Mouse (Mus musculus): ENCODE measurements around the gene Art2b. TPM values are rescaled to one million over a fixed set of nuclear protein-coding genes. Genes with fewer than 3 reads are reported as not detected.
"Not testable (repeated sequence)": the region's sequence is repeated elsewhere in the genome, so short reads cannot be mapped to it uniquely, and the experiment has no call there.

Gene Art2b
- polyA plus RNA-seq, 1 experiment from 2014 or later = not detected

DNA sequence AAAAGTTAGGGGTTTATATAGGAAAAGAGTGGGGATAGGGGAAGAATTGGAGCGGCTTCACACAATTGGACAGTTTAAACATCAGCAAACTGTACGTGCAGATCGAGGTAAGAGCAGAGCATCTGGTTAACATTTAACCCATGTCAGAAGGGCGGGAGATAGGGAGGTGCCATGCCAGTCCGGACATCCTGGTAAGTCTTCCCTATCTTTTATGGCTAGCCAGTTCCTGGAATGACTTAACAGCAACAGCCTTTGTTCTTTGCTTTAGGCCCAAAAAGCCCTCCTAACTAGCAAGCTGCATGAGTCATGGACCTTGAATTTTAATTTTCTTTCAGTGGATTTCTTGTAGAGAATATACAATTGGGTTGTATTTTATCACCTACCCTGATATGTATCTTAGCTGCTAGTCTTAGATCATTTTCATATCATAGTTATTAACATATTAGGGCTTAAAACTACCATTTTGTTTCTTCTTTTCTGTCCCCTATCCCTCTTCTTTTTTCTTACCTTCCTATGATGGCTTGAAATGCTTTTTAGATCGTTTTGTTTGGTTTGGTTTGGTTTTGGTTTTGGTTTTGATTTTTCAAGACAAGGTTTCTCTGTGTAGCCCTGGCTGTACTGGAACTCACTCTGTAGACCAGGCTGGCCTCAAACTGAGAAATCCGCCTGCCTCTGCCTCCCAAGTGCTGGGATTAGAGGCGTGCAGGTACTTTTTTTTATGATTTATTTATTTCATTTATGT is 27.6 kb upstream of the Art2b start:
- not testable (repeated sequence) for H3K9ac ChIP-seq (replicated peaks); ATAC-seq; H3K4me1 ChIP-seq (replicated peaks); H3K4me2 ChIP-seq (replicated peaks); H3K27me3 ChIP-seq; H3K4me3 ChIP-seq (replicated peaks); H3K36me3 ChIP-seq; H3K9me3 ChIP-seq; H3K27ac ChIP-seq
- WGBS = 83% methylated on average over 8 of the region's 8 CpGs

DNA sequence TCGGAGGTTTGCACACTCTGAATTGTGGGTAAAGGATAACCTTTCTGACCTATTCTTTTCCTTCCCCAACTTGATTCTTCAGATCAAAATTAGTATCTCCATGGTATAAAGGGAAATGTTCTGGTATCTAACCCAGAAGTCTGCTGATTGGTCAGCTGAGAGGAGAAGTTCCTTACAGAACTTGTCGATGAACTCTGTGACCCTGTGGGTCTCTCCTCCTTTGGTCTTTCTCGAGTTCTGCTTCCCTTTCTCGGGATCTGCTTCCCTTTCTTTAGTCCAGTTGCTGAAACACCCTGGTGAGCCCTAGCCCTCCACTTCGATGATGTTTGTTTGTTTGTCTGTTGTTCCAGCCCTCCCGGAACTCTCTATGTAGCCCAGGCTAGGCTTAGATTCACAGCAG is 22.4 kb upstream of the Art2b start:
- Histone ChIP-seq H3K27me3 (no peaks in the 10 kb centered on the region), H3K4me2 (replicated peaks) (no peak overlapping the region), H3K9me3 (no peaks in the 10 kb centered on the region), H3K9ac (replicated peaks) (no peak overlapping the region), H3K36me3 (no peaks in the 10 kb centered on the region), H3K27ac (no peak overlapping the region), H3K4me3 (replicated peaks) (no peak overlapping the region), H3K4me1 (replicated peaks) (no peaks in the 10 kb centered on the region)
- WGBS = 77% methylated on average over 6 of the region's 6 CpGs
- ATAC-seq = no peak

DNA sequence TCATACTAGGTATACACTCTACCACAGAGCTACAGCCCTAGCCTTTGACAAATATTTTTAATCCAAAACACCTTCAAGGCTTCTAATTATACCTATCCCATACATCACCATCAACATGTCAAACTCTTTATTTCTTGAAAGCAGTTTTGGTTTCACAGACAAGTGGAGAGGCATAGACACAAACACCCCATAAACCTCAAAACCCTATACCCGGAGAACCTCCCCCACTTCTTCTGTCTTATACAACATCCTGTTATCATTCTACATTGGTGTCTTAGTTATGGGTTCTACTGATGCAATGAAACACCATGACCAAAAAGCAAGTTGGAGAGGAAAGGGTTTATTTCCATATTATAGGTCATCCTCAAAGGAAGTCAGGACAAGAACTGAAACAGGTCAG is 15.0 kb upstream of the Art2b start:
- Histone ChIP-seq H3K27ac (no peak overlapping the region), H3K4me3 (replicated peaks) (no peak overlapping the region), H3K36me3 (no peaks in the 10 kb centered on the region), H3K9me3 (no peaks in the 10 kb centered on the region), H3K27me3 (no peaks in the 10 kb centered on the region), H3K4me2 (replicated peaks) (no peak overlapping the region), H3K9ac (replicated peaks) (no peak overlapping the region), H3K4me1 (replicated peaks) (no peaks in the 10 kb centered on the region)
- no peak for ATAC-seq
- 97% methylated on average over 1 of the region's 1 CpGs for WGBS

DNA sequence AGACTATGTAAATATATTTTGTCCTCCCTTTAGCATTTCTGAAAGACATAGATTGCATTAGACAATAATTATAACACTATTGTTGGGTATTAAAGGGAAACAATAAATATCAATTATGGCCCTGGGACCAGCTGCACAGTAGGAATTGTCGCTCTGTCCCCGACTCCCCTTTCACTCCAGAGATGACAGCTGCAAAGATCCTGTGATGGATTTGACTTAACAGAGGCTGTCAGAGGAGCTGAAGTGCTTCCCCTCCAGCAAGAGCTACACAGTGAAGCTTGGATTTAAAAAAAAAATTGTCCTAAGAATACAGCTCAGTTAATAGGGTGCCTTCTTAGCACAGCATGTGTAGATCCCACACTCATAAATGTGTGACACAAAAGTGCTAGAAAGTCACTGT is 13.1 kb upstream of the Art2b start:
- WGBS = 42% methylated on average over 2 of the region's 2 CpGs
- Histone ChIP-seq H3K9me3 (no peaks in the 10 kb centered on the region), H3K4me3 (replicated peaks) (no peak overlapping the region), H3K27me3 (no peaks in the 10 kb centered on the region), H3K27ac (no peak overlapping the region), H3K4me2 (replicated peaks) (no peak overlapping the region), H3K9ac (replicated peaks) (no peak overlapping the region), H3K4me1 (replicated peaks) (no peaks in the 10 kb centered on the region), H3K36me3 (no peaks in the 10 kb centered on the region)
- ATAC-seq = no peak

DNA sequence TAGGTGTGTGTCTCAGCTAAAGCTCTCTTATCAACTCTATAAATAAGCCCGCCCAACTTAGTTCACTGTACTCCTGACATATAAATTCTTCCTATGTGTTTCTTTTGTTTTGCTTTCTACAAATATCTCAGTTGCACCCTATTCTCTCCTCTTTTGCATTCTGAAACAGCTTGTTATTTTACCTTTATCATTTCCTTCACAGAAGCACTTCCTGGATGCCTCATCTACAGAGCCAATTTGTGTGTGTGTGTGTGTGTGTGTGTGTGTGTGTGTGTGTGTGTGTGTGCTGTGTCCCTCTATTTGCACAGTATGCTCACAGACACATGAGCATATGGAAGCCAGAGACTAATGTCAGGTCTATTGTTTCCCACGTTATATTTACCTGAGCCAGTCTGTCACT is 9.6 kb upstream of the Art2b start:
- Histone ChIP-seq H3K27ac (no peak overlapping the region), H3K4me1 (replicated peaks) (no peaks in the 10 kb centered on the region), H3K9me3 (no peaks in the 10 kb centered on the region), H3K9ac (replicated peaks) (no peak overlapping the region), H3K4me3 (replicated peaks) (no peak overlapping the region), H3K36me3 (no peaks in the 10 kb centered on the region), H3K27me3 (no peaks in the 10 kb centered on the region), H3K4me2 (replicated peaks) (no peak overlapping the region)
- 83% methylated on average over 2 of the region's 2 CpGs for WGBS
- ATAC-seq = no peak

DNA sequence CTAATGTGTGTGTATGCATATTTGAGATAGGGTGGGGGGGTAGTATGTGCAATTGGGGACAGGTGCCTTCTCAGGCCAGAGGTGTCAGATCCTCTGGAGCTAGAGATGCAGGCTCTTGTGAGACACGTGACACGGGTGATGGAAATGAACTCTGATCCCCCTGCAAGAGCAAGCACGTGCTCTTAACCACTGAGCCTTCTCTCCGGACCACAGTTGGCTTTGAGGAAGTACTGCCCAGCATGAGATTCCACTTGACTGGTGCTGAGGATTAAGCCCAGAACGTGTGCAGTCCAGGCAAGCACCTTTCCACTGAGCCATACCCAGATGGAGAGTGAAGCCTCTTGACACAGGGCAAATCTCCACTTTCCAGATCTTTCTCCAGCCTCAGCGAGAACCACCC is 1.1 kb downstream of the Art2b start:
- H3K9ac ChIP-seq (replicated peaks); H3K4me2 ChIP-seq (replicated peaks); H3K36me3 ChIP-seq; H3K9me3 ChIP-seq; ATAC-seq; H3K27me3 ChIP-seq; H3K27ac ChIP-seq; H3K4me1 ChIP-seq (replicated peaks); H3K4me3 ChIP-seq (replicated peaks): not testable (repeated sequence)
- 64% methylated on average over 6 of the region's 6 CpGs for WGBS

DNA sequence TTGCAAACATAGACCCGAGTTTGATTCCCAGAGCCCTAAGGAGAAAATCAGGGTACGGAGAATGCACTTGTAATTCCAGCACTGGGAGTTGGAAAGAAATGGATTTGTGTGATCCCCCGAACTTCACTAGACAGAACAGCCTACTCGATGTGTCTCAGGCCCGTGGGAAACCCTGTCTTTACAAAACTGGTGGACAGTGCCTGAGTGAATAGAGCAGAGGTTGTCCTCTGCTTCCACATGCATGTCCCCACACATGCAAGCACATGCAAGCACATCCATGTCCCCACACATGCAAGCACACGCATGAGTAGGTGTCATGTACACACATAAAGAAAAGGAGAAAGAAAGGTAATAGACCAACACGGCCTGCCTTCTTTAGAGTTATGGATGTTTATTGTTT is 3.4 kb downstream of the Art2b start:
- 90% methylated on average over 7 of the region's 7 CpGs for WGBS
- no peak overlapping the region for H3K9ac ChIP-seq (replicated peaks)

DNA sequence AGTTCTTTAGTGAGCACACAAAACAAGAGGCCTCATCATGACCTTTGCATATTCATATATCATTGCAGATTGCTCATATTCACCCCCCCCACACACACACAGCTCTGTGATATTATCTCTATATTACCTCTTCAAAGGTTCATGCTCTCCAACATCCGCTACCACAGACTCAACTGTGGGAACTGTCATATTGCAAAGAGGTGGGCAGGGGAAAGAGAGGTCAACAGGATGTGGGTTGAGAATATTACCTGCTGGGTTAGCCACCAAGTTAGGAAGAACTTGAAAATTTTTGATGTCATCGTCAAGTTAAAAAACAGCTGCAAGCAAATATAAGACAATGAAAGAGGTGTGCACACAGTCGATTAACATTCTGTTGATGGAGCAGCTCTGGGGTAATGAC is 4.5 kb downstream of the Art2b start:
- 91% methylated on average over 3 of the region's 3 CpGs for WGBS
- not testable (repeated sequence) for H3K4me1 ChIP-seq (replicated peaks); H3K36me3 ChIP-seq; H3K27ac ChIP-seq; H3K9me3 ChIP-seq; H3K4me3 ChIP-seq (replicated peaks); H3K4me2 ChIP-seq (replicated peaks); H3K27me3 ChIP-seq; H3K9ac ChIP-seq (replicated peaks); ATAC-seq

More for the DNA sequence above, 3.4 kb downstream of the Art2b start:
- ATAC-seq = no peak
- Histone ChIP-seq H3K27me3 (no peaks in the 10 kb centered on the region), H3K36me3 (no peaks in the 10 kb centered on the region), H3K4me2 (replicated peaks) (no peak overlapping the region), H3K9me3 (no peaks in the 10 kb centered on the region), H3K4me1 (replicated peaks) (no peaks in the 10 kb centered on the region), H3K4me3 (replicated peaks) (no peak overlapping the region), H3K27ac (no peak overlapping the region)

DNA sequence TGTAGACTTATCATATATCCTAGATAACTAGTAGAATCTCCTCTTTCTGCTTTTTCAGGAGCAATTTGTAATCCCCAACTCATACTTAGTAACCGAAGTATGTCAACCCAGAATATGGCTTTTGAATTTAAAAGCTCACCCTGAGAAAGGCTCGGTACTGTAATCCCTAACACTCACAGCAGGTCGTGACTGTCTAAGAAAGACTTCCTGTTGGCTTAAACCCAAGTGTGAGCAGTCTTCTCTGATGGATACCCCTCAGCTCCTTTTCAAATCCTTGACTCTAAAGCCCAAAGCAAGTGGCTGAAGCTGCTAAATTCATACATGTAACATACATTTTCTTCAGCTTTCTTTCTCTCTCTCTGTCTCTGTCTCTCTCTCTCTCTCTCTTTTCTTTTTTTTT is 11.0 kb downstream of the Art2b start:
- H3K4me1 ChIP-seq (replicated peaks) = no peaks in the 10 kb centered on the region
- no peak overlapping the region for H3K27ac ChIP-seq
- no peaks in the 10 kb centered on the region for H3K9me3 ChIP-seq
- ATAC-seq = no peak
- no peaks in the 10 kb centered on the region for H3K36me3 ChIP-seq
- H3K9ac ChIP-seq (replicated peaks) = no peak overlapping the region
- 63% methylated on average over 3 of the region's 3 CpGs for WGBS
- H3K27me3 ChIP-seq = no peaks in the 10 kb centered on the region
- no peak overlapping the region for H3K4me3 ChIP-seq (replicated peaks)
- H3K4me2 ChIP-seq (replicated peaks) = no peak overlapping the region

DNA sequence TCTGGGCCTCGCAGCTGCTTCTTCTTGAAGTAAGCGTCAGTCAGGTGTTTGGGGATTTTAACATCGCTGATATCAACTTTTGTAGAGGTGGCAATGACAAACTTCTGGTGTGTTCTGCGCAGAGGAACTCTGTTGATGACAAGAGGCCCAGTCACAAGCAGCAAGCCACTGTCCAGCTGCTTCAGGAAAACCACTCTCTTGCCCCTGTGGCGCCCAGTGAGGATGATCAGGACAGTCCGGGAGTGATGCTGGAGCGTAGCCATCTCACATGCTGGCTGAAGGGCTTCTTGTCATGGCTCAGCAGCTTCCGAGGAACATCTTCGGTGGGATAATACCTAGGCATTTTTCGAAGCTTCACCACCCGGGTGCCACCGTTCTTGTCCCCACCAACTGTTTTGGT is 11.8 kb downstream of the Art2b start:
- WGBS = 91% methylated on average over 12 of the region's 12 CpGs

DNA sequence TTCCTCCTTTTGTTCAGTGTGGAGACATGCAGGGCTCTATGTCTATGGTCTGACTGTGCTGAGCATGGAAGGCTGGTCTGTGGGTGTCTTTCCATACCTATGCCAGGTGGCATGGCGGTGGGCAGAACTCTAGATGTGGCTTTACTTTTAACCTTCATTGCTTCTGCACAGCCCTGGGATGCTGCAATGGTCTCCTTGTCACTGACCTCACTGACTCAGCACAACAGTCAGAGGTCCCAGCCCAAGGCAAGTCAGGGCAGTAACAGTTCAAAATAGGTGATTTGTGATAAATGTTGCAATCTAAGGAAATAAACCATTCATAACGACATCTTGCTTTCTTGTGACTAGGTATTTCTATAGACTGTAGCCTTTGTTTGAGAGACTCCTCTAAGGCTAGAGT is 21.3 kb downstream of the Art2b start:
- Histone ChIP-seq H3K27me3 (no peaks in the 10 kb centered on the region), H3K4me2 (replicated peaks) (no peak overlapping the region), H3K9ac (replicated peaks) (no peak overlapping the region), H3K27ac (no peak overlapping the region), H3K4me1 (replicated peaks) (no peaks in the 10 kb centered on the region), H3K4me3 (replicated peaks) (no peak overlapping the region), H3K36me3 (no peaks in the 10 kb centered on the region), H3K9me3 (no peaks in the 10 kb centered on the region)
- no peak for ATAC-seq
- 92% methylated on average over 2 of the region's 2 CpGs for WGBS

More for the DNA sequence above, 11.8 kb downstream of the Art2b start:
- H3K4me1 ChIP-seq (replicated peaks); H3K9ac ChIP-seq (replicated peaks); H3K36me3 ChIP-seq; H3K4me3 ChIP-seq (replicated peaks); ATAC-seq; H3K9me3 ChIP-seq; H3K27me3 ChIP-seq; H3K27ac ChIP-seq; H3K4me2 ChIP-seq (replicated peaks): not testable (repeated sequence)

DNA sequence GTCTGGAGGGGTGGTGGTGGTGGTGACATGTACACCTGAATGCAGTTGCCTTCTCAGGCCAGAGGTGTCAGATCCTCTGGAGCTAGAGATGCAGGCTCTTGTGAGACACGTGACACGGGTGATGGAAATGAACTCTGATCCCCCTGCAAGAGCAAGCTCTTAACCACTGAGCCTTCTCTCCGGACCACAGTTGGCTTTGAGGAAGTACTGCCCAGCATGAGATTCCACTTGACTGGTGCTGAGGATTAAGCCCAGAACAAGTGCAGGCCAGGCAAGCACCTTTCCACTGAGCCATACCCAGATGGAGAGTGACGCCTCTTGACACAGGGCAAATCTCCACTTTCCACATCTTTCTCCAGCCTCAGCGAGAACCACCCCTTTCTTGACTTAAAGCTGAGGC is 26.0 kb downstream of the Art2b start:
- not testable (repeated sequence) for H3K27me3 ChIP-seq; H3K36me3 ChIP-seq; H3K27ac ChIP-seq; ATAC-seq; H3K9me3 ChIP-seq; H3K4me1 ChIP-seq (replicated peaks); H3K4me3 ChIP-seq (replicated peaks); H3K4me2 ChIP-seq (replicated peaks); H3K9ac ChIP-seq (replicated peaks)
- WGBS = 81% methylated on average over 5 of the region's 5 CpGs

DNA sequence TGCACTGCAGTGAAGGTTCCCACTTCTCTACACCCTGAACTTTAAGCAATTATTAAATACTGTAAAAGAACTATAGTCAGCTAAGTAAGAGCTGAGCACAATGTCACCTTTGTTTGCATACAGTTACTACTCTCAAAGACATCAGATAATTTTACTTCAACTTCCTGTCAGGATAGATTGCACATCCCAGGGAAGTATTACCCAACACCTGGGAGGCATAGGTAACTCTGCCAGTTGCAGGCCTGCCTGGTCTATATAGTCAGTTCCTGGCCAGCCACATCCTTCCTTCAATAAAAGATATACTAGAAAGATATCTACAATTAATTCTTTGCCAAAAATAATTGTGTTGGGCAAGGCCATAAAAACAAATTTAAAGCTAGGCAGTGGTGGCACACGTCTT is 28.0 kb downstream of the Art2b start:
- Histone ChIP-seq H3K9me3 (no peaks in the 10 kb centered on the region), H3K4me3 (replicated peaks) (no peak overlapping the region), H3K4me1 (replicated peaks) (no peaks in the 10 kb centered on the region), H3K27me3 (no peaks in the 10 kb centered on the region), H3K36me3 (no peaks in the 10 kb centered on the region), H3K9ac (replicated peaks) (no peak overlapping the region), H3K4me2 (replicated peaks) (no peak overlapping the region), H3K27ac (no peak overlapping the region)
- 90% methylated on average over 1 of the region's 1 CpGs for WGBS
- ATAC-seq = no peak
